Mouse (Mus musculus): ENCODE measurements around the gene Shb. TPM values are rescaled to one million over a fixed set of nuclear protein-coding genes. Genes with fewer than 3 reads are reported as not detected.

The Shb gene
- polyA plus RNA-seq, 1 experiment from 2014 or later = 5.8 TPM

- H3K27me3 ChIP-seq (ENCODE audit: control insufficient read depth, insufficient read depth, low read length) = no peaks in the 10 kb centered on the region
- H3K4me1 ChIP-seq (ENCODE audit: control insufficient read depth, insufficient read depth, low read length) = no peaks in the 10 kb centered on the region
- H3K4me3 ChIP-seq (ENCODE audit: low read depth, low read length) = no peak overlapping the region
- ATAC-seq (replicated peaks; ENCODE audit: insufficient number of reproducible peaks, low FRiP score, low TSS enrichment, low read depth) = no peak
- H3K36me3 ChIP-seq (replicated peaks; ENCODE audit: control insufficient read depth, insufficient read depth, low read depth, low read length) = no peaks in the 10 kb centered on the region
- H3K27ac ChIP-seq (replicated peaks; ENCODE audit: low read depth, low read length) = no peak overlapping the region
- DNase-seq (ENCODE audit: low spot score) = no peak
- no peak overlapping the region for H3K9ac ChIP-seq (replicated peaks; ENCODE audit: low read length)
- no peaks in the 10 kb centered on the region for H3K9me3 ChIP-seq (replicated peaks; ENCODE audit: control insufficient read depth, low read length)
- no peak overlapping the region for H3K4me2 ChIP-seq (ENCODE audit: low read depth, low read length)
- WGBS = 71% methylated on average over 2 of the region's 2 CpGs
These were observed 18.7 kb upstream of the Shb start for GRCm38 (mm10) chr4:45550970-45551369.

GRCm38 (mm10) chr4:45549514-45549913 is 17.2 kb upstream of the Shb start:
- no peaks in the 10 kb centered on the region for H3K4me1 ChIP-seq (ENCODE audit: control insufficient read depth, insufficient read depth, low read length)
- no peaks in the 10 kb centered on the region for H3K36me3 ChIP-seq (replicated peaks; ENCODE audit: control insufficient read depth, insufficient read depth, low read depth, low read length)
- DNase-seq (ENCODE audit: low spot score) = no peak
- no peak overlapping the region for H3K4me2 ChIP-seq (ENCODE audit: low read depth, low read length)
- H3K27me3 ChIP-seq (ENCODE audit: control insufficient read depth, insufficient read depth, low read length) = no peaks in the 10 kb centered on the region
- no peak overlapping the region for H3K9ac ChIP-seq (replicated peaks; ENCODE audit: low read length)
- H3K9me3 ChIP-seq (replicated peaks; ENCODE audit: control insufficient read depth, low read length) = no peaks in the 10 kb centered on the region
- ATAC-seq (replicated peaks; ENCODE audit: insufficient number of reproducible peaks, low FRiP score, low TSS enrichment, low read depth) = no peak
- H3K27ac ChIP-seq (replicated peaks; ENCODE audit: low read depth, low read length) = no peak overlapping the region
- WGBS = 76% methylated on average over 5 of the region's 5 CpGs
- no peak overlapping the region for H3K4me3 ChIP-seq (ENCODE audit: low read depth, low read length)

- Histone ChIP-seq H3K27me3 (ENCODE audit: control insufficient read depth, insufficient read depth, low read length) (no peaks in the 10 kb centered on the region), H3K4me2 (ENCODE audit: low read depth, low read length) (no peak overlapping the region), H3K4me1 (ENCODE audit: control insufficient read depth, insufficient read depth, low read length) (no peaks in the 10 kb centered on the region), H3K27ac (replicated peaks; ENCODE audit: low read depth, low read length) (no peak overlapping the region), H3K36me3 (replicated peaks; ENCODE audit: control insufficient read depth, insufficient read depth, low read depth, low read length) (no peaks in the 10 kb centered on the region), H3K4me3 (ENCODE audit: low read depth, low read length) (no peak overlapping the region), H3K9ac (replicated peaks; ENCODE audit: low read length) (no peak overlapping the region), H3K9me3 (replicated peaks; ENCODE audit: control insufficient read depth, low read length) (no peaks in the 10 kb centered on the region)
- DNase-seq (ENCODE audit: low spot score) (no peak), ATAC-seq (replicated peaks; ENCODE audit: insufficient number of reproducible peaks, low FRiP score, low TSS enrichment, low read depth) (no peak)
- whole genome bisulfite sequencing = 66% methylated on average over 8 of the region's 8 CpGs
These were observed 13.6 kb upstream of the Shb start for GRCm38 (mm10) chr4:45545851-45546250.

- H3K4me1 ChIP-seq (ENCODE audit: control insufficient read depth, insufficient read depth, low read length) = no peaks in the 10 kb centered on the region
- no peaks in the 10 kb centered on the region for H3K27me3 ChIP-seq (ENCODE audit: control insufficient read depth, insufficient read depth, low read length)
- H3K4me3 ChIP-seq (ENCODE audit: low read depth, low read length) = no peak overlapping the region
- H3K27ac ChIP-seq (replicated peaks; ENCODE audit: low read depth, low read length) = no peak overlapping the region
- no peak for ATAC-seq (replicated peaks; ENCODE audit: insufficient number of reproducible peaks, low FRiP score, low TSS enrichment, low read depth)
- 87% methylated on average over 3 of the region's 3 CpGs for WGBS
- no peaks in the 10 kb centered on the region for H3K36me3 ChIP-seq (replicated peaks; ENCODE audit: control insufficient read depth, insufficient read depth, low read depth, low read length)
- no peak overlapping the region for H3K4me2 ChIP-seq (ENCODE audit: low read depth, low read length)
- no peak overlapping the region for H3K9ac ChIP-seq (replicated peaks; ENCODE audit: low read length)
- H3K9me3 ChIP-seq (replicated peaks; ENCODE audit: control insufficient read depth, low read length) = no peaks in the 10 kb centered on the region
- DNase-seq (ENCODE audit: low spot score) = no peak
These were observed 11.3 kb upstream of the Shb start for GRCm38 (mm10) chr4:45543481-45544051.

GRCm38 (mm10) chr4:45540151-45540933 is 8.1 kb upstream of the Shb start:
- H3K27ac ChIP-seq (replicated peaks; ENCODE audit: low read depth, low read length) = no peak overlapping the region
- ATAC-seq (replicated peaks; ENCODE audit: insufficient number of reproducible peaks, low FRiP score, low TSS enrichment, low read depth) (no peak), DNase-seq (ENCODE audit: low spot score) (no peak)
- H3K9me3 ChIP-seq (replicated peaks; ENCODE audit: control insufficient read depth, low read length) = no peaks in the 10 kb centered on the region
- no peaks in the 10 kb centered on the region for H3K27me3 ChIP-seq (ENCODE audit: control insufficient read depth, insufficient read depth, low read length)
- H3K4me1 ChIP-seq (ENCODE audit: control insufficient read depth, insufficient read depth, low read length) = no peaks in the 10 kb centered on the region
- no peak overlapping the region for H3K4me3 ChIP-seq (ENCODE audit: low read depth, low read length)
- H3K4me2 ChIP-seq (ENCODE audit: low read depth, low read length) = no peak overlapping the region
- no peaks in the 10 kb centered on the region for H3K36me3 ChIP-seq (replicated peaks; ENCODE audit: control insufficient read depth, insufficient read depth, low read depth, low read length)
- 66% methylated on average over 15 of the region's 15 CpGs for whole genome bisulfite sequencing
- no peak overlapping the region for H3K9ac ChIP-seq (replicated peaks; ENCODE audit: low read length)

- Histone ChIP-seq H3K9me3 (replicated peaks; ENCODE audit: control insufficient read depth, low read length) (no peaks in the 10 kb centered on the region), H3K4me3 (ENCODE audit: low read depth, low read length) (no peak overlapping the region), H3K9ac (replicated peaks; ENCODE audit: low read length) (no peak overlapping the region), H3K27me3 (ENCODE audit: control insufficient read depth, insufficient read depth, low read length) (no peaks in the 10 kb centered on the region), H3K4me2 (ENCODE audit: low read depth, low read length) (no peak overlapping the region), H3K4me1 (ENCODE audit: control insufficient read depth, insufficient read depth, low read length) (no peaks in the 10 kb centered on the region), H3K36me3 (replicated peaks; ENCODE audit: control insufficient read depth, insufficient read depth, low read depth, low read length) (no peaks in the 10 kb centered on the region), H3K27ac (replicated peaks; ENCODE audit: low read depth, low read length) (no peak overlapping the region)
- DNase-seq (ENCODE audit: low spot score) (no peak), ATAC-seq (replicated peaks; ENCODE audit: insufficient number of reproducible peaks, low FRiP score, low TSS enrichment, low read depth) (no peak)
These were observed 6.9 kb upstream of the Shb start for GRCm38 (mm10) chr4:45539187-45539586.

- no peak overlapping the region for H3K4me2 ChIP-seq (ENCODE audit: low read depth, low read length)
- no peak overlapping the region for H3K9ac ChIP-seq (replicated peaks; ENCODE audit: low read length)
- H3K27me3 ChIP-seq (ENCODE audit: control insufficient read depth, insufficient read depth, low read length) = no peaks in the 10 kb centered on the region
- no peak overlapping the region for H3K27ac ChIP-seq (replicated peaks; ENCODE audit: low read depth, low read length)
- H3K9me3 ChIP-seq (replicated peaks; ENCODE audit: control insufficient read depth, low read length) = no peaks in the 10 kb centered on the region
- DNase-seq (ENCODE audit: low spot score) (no peak), ATAC-seq (replicated peaks; ENCODE audit: insufficient number of reproducible peaks, low FRiP score, low TSS enrichment, low read depth) (no peak)
- no peaks in the 10 kb centered on the region for H3K36me3 ChIP-seq (replicated peaks; ENCODE audit: control insufficient read depth, insufficient read depth, low read depth, low read length)
- H3K4me3 ChIP-seq (ENCODE audit: low read depth, low read length) = no peak overlapping the region
- 73% methylated on average over 1 of the region's 1 CpGs for WGBS
- peaks cover 8% of the 10 kb centered on the region for H3K4me1 ChIP-seq (ENCODE audit: control insufficient read depth, insufficient read depth, low read length)
These were observed 1.2 kb upstream of the Shb start for GRCm38 (mm10) chr4:45533436-45533940.
